Mouse (Mus musculus) spleen, adult 2 months (tissue): ENCODE measurements around the gene Slco3a1.

ENCODE experiments used
- CTCF ChIP-seq: fragments of 200-500 bp; IDR thresholded peaks from 2 replicates; pipeline ENCODE4 v1.5.1; 2011; ENCODE audit warnings: mild to moderate bottlenecking, inconsistent platforms; ENCODE audit not compliant: insufficient read depth, insufficient read length, insufficient replicate concordance; ENCODE audit errors: extremely low read depth
- POLR2A ChIP-seq: fragments of 200-500 bp; IDR thresholded peaks from 2 replicates; pipeline ENCODE4 v1.6.1; 2011; ENCODE audit warnings: low read depth, low read length, inconsistent platforms

GRCm38 (mm10) chr7:74279356-74279755 is 275.2 kb downstream of the Slco3a1 start:
- TF ChIP-seq POLR2A (no peak), CTCF (no peak)
